ENCODE assay signal across 9 mouse cellular contexts in the genomic region with DNA sequence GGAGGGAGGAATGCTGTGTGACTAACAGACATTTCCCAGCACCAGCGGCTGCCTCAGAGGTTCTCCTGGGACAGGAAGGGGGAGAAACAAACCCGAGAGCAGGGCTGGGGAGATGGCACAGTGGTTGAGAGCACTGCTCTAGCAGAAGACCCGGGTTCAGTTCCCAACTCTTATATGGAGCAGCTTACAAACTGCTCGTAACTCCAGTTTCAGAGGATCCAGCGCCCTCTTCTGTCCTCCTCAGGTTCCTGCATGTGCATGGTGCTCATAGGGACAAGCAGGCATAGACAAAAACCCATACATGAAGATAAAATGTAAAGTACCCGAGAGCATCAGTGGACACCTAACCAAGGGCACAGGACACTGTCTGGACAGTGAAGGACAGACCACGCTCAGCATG. TPM values are rescaled to one million over a fixed set of nuclear protein-coding genes. Genes with fewer than 3 reads are reported as not detected.
DNase-seq lines count a peak whose midpoint lies in the region; ATAC-seq and TF ChIP-seq lines count a peak whose summit lies in the region.
"Had no signal": no experiment of that assay in that cellular context is flagged by ENCODE, and none has a peak within 500 bp of the region (broad histone marks: within the 10 kb centered on the region; RNA-seq: fewer than 3 reads in every experiment).

No protein-coding gene starts in this region.

- no peak overlapping the region for H3K4me3 ChIP-seq in ES-Bruce4 (ENCODE audit: low read depth, low read length)
- H3K4me3 ChIP-seq in liver, postnatal 0 days (ENCODE audit: low read depth, low read length) = no peak overlapping the region

- H3K36me3 ChIP-seq in ES-Bruce4 (ENCODE audit: control insufficient read depth, insufficient read depth, low read length, poor library complexity, severe bottlenecking) = no peaks in the 10 kb centered on the region
- no peaks in the 10 kb centered on the region for H3K36me3 ChIP-seq in liver, postnatal 0 days (replicated peaks; ENCODE audit: insufficient read depth, low read length)

- TF ChIP-seq EP300 in ES-Bruce4 (IDR thresholded peaks at IDR 0.05; ENCODE audit: insufficient read depth, low read depth, low read length) = no peak
- no peak for TF ChIP-seq EP300 in liver, postnatal 0 days (IDR thresholded peaks at IDR 0.05; ENCODE audit: low read depth)

- ATAC-seq in liver, postnatal 0 days = no peak

- TF ChIP-seq CTCF in ES-Bruce4 (IDR thresholded peaks at IDR 0.05; ENCODE audit: low read depth, low read length) = peak; percentile 81
- TF ChIP-seq CTCF in brain, embryonic 14.5 days (IDR thresholded peaks at IDR 0.05; ENCODE audit: borderline replicate concordance, extremely low read depth, insufficient read depth, insufficient read length) = peak; percentile 62; the same call in 1 of the 2 replicates
- peak; percentile 64 for TF ChIP-seq CTCF in liver, postnatal 0 days (IDR thresholded peaks at IDR 0.05; ENCODE audit: low read depth)

- DNase-seq in heart, postnatal 4 days = peak; percentile 43
- DNase-seq in heart, postnatal 36 days = no peak
- peak; percentile 76 for DNase-seq in brain, embryonic 14.5 days (ENCODE audit: low read depth)
- DNase-seq in liver, postnatal 0 days = peak; percentile 34
- peak; percentile 50 for DNase-seq in thymus, postnatal 4 days
- DNase-seq in right cerebral cortex, postnatal 36 days (ENCODE audit: low spot score in 2 of 2) = no peak
- no peak for DNase-seq in layer of hippocampus, postnatal 14 days (ENCODE audit: low spot score in 2 of 2)

- intact Hi-C loops in heart, postnatal 36 days (cut with DNase I) = no loop called here

- H3K9ac ChIP-seq in ES-Bruce4 (ENCODE audit: low read depth, poor library complexity, severe bottlenecking) = no peak overlapping the region
- no peak overlapping the region for H3K9ac ChIP-seq in liver, postnatal 0 days (replicated peaks)

- peaks cover 8% of the 10 kb centered on the region for H3K4me1 ChIP-seq in ES-Bruce4 (ENCODE audit: control insufficient read depth, insufficient read depth, low read length)
- H3K4me1 ChIP-seq in liver, postnatal 0 days (ENCODE audit: insufficient read depth) = no peaks in the 10 kb centered on the region

- 10% methylated on average over 7 of the region's 7 CpGs for WGBS in liver, postnatal 0 days (ENCODE audit: insufficient replicate concordance)

- H3K9me3 ChIP-seq in ES-Bruce4 (replicated peaks; ENCODE audit: control insufficient read depth, insufficient read depth, low read length, poor library complexity, severe bottlenecking) = no peaks in the 10 kb centered on the region
- no peaks in the 10 kb centered on the region for H3K9me3 ChIP-seq in liver, postnatal 0 days (ENCODE audit: low read length)

- no peak overlapping the region for H3K4me2 ChIP-seq in liver, postnatal 0 days (ENCODE audit: low read depth, low read length)

- no peak for TF ChIP-seq POLR2A in ES-Bruce4 (IDR thresholded peaks at IDR 0.05; ENCODE audit: insufficient read depth, low read length)
- TF ChIP-seq POLR2A in brain, embryonic 14.5 days (IDR thresholded peaks at IDR 0.05; ENCODE audit: borderline replicate concordance, extremely low read depth, insufficient read depth, insufficient read length, poor library complexity, severe bottlenecking) = no peak

- no peak overlapping the region for H3K27ac ChIP-seq in ES-Bruce4 (ENCODE audit: insufficient read depth, low read length)
- H3K27ac ChIP-seq in liver, postnatal 0 days (ENCODE audit: low read depth) = no peak overlapping the region

- H3K27me3 ChIP-seq in ES-Bruce4 (ENCODE audit: control insufficient read depth, insufficient read depth, low read length, poor library complexity, severe bottlenecking) = no peaks in the 10 kb centered on the region
- peaks cover 20% of the 10 kb centered on the region for H3K27me3 ChIP-seq in liver, postnatal 0 days (ENCODE audit: insufficient read depth, low read length)

RNA-seq across cellular contexts. Expression of gene Gm10188, which starts 18.6 kb away (rescaled TPM):
- not detected for total RNA-seq in heart, postnatal 4 days (2021)
- not detected for total RNA-seq in heart, postnatal 36 days (2021)
- polyA plus RNA-seq in ES-Bruce4 (2011; ENCODE audit: insufficient read depth, insufficient read length, low read depth, missing spikeins) = not detected in 2 replicates
- polyA plus RNA-seq in brain, embryonic 14.5 days (2012; rRNA removed) = not detected in 2 replicates
- polyA plus RNA-seq in liver, postnatal 0 days (2015; fragmentation: Nextera tagmentation; extraction: Ambion mirVana) = not detected in 2 replicates
- total RNA-seq in layer of hippocampus, postnatal 14 days (2021) = not detected
- polyA plus RNA-seq: frontal cortex, adult 2 months had no signal

RNA-seq across cellular contexts. Expression of gene AC124108.1, which starts 19.7 kb away (rescaled TPM):
- not detected for total RNA-seq in heart, postnatal 4 days (2021)
- total RNA-seq in heart, postnatal 36 days (2021) = not detected
- 7.6 and 7.7 TPM in 2 replicates for polyA plus RNA-seq in ES-Bruce4 (2011; ENCODE audit: insufficient read depth, insufficient read length, low read depth, missing spikeins)
- 21.7 and 23.3 TPM in 2 replicates for polyA plus RNA-seq in brain, embryonic 14.5 days (2012; rRNA removed)
- polyA plus RNA-seq in liver, postnatal 0 days (2015; fragmentation: Nextera tagmentation; extraction: Ambion mirVana) = not detected in 2 replicates
- total RNA-seq in layer of hippocampus, postnatal 14 days (2021) = under 1 TPM; 0.91 to 0.97 TPM

RNA-seq across cellular contexts. Expression of gene Lemd1, which starts 19.7 kb away (rescaled TPM):
- total RNA-seq in heart, postnatal 4 days (2021) = not detected
- total RNA-seq in heart, postnatal 36 days (2021) = not detected
- 16.8 and 20.0 TPM in 2 replicates for polyA plus RNA-seq in ES-Bruce4 (2011; ENCODE audit: insufficient read depth, insufficient read length, low read depth, missing spikeins)
- polyA plus RNA-seq in brain, embryonic 14.5 days (2012; rRNA removed) = 22.9 and 25.1 TPM in 2 replicates
- not detected in 2 replicates for polyA plus RNA-seq in liver, postnatal 0 days (2015; fragmentation: Nextera tagmentation; extraction: Ambion mirVana)
- 1 to 10 TPM; 1.4 to 1.8 TPM for total RNA-seq in layer of hippocampus, postnatal 14 days (2021)

Comparison
In these comparisons a context has a peak if more than half of its experiments do, and no peak if none do; other contexts are left out.
1. DNase-seq: peak in heart, postnatal 4 days (single experiment), brain, embryonic 14.5 days (single experiment), liver, postnatal 0 days (single experiment) and thymus, postnatal 4 days (single experiment); none in heart, postnatal 36 days (0 of 2), right cerebral cortex, postnatal 36 days (0 of 2) and layer of hippocampus, postnatal 14 days (0 of 2).
2. Peak in every context shown above with its lines, with median percentiles within 50 percentile points of each other: CTCF ChIP-seq.